Mouse (Mus musculus): ENCODE data around the gene Irf2. TPM values are rescaled to one million over a fixed set of nuclear protein-coding genes. Genes with fewer than 3 reads are reported as not detected.

Gene Irf2
- polyA plus RNA-seq, 2 experiments from 2014 or later, result 244 to 267 TPM

DNA sequence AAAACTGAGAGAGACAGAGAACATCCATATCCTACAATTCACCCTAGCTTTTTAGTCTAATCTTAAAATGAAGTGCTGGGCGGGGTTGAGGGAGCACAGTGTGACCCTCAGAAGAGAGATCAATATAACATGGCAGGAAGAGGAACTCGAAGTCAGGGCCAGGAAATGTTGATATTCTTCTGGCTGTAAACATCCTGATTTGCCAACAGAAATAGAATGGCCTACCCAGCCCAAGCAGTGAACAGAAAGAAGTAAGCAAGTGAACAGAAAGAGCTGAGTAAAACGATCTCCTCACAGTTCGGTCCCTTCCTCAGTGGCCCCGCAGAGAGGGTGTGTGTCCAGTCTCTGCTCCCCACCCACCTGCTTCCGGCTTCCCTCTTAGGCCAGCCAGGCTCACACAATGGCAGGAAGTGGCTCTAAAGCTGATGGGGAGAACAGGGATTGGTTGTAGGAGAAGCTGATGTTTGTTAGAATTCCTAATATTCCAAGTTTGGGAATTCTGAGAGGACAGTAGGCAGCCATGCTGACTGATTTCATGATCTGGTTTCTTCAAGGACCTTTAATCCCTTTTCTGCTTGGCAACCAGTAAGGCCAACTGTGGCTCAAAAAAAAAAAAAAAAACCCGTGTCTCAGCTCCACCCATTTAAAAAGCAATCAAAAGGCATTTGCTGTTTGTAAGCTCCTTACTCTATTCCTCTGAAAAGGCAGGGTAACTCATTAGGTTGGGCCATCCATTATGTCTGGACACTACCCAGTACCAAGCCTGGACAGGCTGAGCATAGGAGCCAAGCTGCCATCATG lies 105.6 kb downstream of the Irf2 start:
- peak; percentile 79 for ATAC-seq

DNA sequence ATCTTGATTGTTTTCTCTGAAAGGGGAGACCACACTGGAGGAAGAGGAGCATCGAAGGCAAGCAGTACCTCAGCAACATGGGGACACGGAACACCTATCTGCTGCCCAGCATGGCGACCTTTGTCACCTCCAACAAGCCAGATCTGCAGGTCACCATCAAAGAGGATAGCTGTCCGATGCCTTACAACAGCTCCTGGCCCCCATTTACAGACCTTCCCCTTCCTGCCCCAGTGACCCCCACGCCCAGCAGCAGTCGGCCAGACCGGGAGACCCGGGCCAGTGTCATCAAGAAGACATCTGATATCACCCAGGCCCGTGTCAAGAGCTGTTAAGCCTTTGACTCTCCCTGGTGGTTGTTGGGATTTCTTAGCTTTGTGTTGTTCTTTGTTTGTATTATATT lies 106.4 kb downstream of the Irf2 start:
- ATAC-seq, result no peak

DNA sequence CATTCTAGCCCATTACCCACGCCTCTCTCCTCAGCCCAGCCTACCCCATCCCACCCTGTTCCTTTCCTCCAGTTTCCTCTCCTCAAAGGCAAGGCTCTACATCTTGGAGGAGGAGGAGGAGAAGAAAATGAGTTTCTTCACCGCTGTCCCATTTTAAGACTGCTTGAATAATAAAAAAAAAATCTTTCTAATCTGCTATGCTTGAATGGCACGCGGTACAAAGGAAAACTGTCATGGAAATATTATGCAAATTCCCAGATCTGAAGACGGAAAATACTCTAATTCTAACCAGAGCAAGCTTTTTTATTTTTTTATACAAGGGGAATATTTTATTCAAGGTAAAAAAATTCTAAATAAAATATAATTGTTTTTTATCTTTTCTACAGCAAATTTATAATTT lies 107.4 kb downstream of the Irf2 start:
- no peak for ATAC-seq

- ATAC-seq, result no peak
Observed at GRCm38 (mm10) chr8:46848011-46848641, 108.6 kb downstream of the Irf2 start.

DNA sequence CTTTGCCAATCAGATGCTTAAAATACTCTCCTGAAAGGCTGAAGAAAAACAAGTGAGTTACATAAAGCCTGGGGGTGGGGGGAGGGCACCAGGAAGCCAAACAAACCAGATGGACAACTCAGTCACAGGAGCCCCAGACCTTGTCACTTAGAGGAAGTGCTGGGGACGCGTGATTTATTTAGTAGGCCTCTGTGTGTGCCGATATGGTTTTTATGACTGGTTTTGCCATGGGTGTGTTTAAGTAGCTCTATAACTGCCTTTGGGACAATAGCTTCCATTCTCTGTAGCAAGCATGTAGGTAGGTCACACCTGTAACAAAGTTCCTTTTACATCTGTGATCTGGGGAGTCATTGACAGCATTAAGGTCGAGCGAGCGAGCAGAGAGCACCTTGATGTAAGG lies 109.4 kb downstream of the Irf2 start:
- no peak for ATAC-seq

DNA sequence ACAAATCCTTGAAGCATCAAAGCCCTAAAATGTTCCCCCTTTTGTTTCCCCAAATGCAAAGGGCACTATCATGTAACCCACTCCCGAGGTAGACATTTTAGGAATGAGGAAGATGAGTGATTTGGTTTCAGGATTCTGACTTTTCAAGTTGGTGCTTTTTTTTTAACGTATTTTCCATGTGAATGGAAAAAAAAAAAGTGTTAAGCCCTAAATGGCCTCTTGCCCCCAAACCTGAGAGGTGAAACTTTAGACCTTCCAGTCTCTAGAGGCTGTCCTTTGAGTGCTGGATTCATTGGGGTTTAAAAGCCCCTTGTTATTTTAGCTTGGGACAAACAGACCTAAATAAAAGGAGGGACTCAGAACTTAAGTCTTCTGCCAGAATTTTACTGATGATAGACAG lies 109.9 kb downstream of the Irf2 start:
- no peak for ATAC-seq

GRCm38 (mm10) chr8:46850258-46850897 lies 110.8 kb downstream of the Irf2 start:
- no peak for ATAC-seq

- ATAC-seq, result no peak
Observed at GRCm38 (mm10) chr8:46851560-46851959, 112.0 kb downstream of the Irf2 start.

GRCm38 (mm10) chr8:46852377-46852776 lies 112.8 kb downstream of the Irf2 start:
- peak; percentile 57 for ATAC-seq

DNA sequence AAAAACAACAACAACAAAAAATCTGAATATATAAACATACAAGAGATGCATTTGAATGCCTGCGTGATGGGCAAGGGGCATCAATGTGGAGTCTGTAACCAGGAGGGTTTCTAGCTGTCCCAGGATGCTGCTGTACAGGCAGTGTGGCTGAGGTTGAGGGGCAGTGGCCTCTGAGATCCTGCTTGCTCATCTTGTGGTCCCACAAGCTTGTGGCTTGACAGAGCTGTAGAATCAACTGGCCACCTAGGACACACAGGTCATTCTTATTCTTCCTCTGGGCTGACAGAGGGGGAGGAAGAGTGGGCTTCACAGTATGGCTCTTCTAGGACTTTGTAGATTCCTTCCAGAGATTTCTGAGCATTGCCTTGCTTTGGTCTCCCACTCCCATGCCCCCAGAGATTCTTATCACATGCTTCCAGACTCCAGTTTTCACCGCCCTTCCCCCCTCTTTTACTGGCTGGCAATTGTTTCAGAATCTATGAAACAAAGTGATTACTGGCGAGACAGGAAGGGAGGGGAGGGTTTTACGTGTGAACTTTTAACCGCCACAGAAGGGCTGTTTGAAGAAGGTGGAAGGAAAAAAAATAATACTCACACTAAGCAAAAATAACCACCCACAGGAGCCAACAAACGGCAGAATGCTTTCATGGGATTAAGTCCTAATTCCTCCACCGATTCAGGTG lies 119.8 kb downstream of the Irf2 start:
- ATAC-seq, result peak; percentile 87

GRCm38 (mm10) chr8:46859847-46860167 lies 120.3 kb downstream of the Irf2 start:
- ATAC-seq, result peak; percentile 57

GRCm38 (mm10) chr8:46862508-46862907 lies 123.0 kb downstream of the Irf2 start:
- no peak for ATAC-seq

GRCm38 (mm10) chr8:46865428-46865827 lies 125.9 kb downstream of the Irf2 start:
- no peak for ATAC-seq

- no peak for ATAC-seq
Observed at GRCm38 (mm10) chr8:46867440-46867839, 127.9 kb downstream of the Irf2 start.

GRCm38 (mm10) chr8:46868346-46869065 lies 129.0 kb downstream of the Irf2 start:
- ATAC-seq, result no peak

GRCm38 (mm10) chr8:46869521-46869925 lies 130.0 kb downstream of the Irf2 start:
- ATAC-seq, result peak; percentile 53

DNA sequence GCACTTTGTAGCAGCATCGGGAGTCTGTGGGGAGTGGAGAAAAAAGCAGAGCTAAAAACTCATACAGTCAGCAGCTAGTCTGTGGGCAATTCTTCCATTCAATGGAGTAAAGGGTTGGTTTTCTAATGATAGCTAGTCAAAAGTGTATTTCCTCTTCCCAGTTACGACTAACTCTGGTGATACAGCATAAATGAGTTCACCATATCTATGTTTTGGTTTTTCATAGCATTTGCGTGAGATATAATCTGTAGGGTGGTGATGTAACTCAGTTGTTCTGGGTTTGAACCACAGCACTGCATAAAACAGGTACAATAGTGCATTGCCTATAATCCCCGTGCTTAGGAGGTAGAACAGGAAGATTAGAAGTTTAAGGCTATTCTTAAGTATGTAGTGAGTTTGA lies 131.6 kb downstream of the Irf2 start:
- ATAC-seq, result no peak

DNA sequence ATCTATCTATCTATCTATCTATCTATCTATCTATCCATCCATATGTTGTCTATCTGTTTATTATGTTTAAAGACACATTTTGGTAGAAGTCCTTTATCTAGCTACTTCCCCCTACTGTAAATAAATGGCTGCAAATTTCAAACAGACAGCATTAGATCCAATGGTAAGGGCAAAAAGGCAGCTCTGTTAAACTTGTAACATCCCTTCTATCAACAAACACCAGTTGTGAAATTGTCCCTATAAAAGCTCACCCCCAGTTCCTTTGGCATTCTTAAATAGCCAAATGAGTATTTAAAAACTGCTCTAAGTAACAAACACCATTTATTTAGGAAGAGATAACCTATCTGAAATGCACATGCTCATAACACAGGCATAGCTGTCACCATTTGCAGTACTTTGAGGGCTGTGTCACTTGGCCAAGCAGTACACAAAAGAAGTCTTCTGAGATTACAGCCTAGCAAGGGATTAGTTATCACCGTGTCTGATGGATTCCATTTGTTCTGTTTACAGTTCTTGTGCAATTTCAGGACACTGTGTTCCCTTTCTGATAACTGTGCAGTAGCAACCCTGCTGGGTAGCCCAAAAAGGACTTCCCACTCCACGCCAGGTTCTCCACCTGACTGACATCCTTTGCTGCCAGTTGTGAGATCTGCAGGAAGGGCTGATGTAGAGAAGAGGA lies 136.2 kb downstream of the Irf2 start:
- no peak for ATAC-seq

DNA sequence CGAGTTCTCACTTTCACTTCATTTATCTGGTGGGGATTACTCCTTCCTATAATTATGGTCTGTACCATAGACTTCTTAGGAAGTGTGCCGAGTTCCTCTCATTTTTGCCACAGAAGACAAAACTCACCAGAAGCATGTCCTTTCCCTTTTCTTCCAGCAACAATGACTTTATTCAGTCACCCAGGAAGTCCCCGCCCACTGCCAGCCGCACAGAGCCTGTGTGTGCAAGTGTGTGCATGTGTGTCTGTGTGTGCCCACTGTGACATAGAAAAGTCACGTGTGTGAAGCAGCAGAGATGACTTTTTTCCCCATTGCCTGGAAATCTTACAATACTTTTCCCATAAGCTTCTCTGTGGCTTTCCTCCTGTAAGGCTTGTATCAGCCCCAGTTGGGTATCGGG lies 141.8 kb downstream of the Irf2 start:
- peak; percentile 81 for ATAC-seq

GRCm38 (mm10) chr8:46881755-46882419 lies 142.4 kb downstream of the Irf2 start:
- ATAC-seq, result no peak

DNA sequence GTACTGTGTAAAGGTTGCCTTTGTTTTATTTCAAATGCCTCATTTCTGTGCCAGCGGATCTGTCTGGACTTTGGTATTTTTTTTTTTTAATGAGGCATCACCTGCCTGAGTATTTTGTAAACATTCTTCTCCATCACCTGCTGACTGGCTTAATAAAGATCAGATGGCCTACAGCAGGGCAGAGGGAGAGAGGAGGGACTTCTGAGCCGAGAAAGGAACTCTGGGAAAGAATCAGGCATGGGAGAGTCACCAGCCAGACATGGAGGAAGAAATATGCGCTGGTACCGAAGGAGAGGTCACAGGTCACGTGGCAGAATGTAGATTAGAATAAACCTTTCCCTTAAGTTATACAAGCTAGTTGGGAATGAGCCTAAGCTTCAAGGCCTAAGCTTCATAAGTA lies 143.2 kb downstream of the Irf2 start:
- ATAC-seq, result no peak

Data from CD4-positive, CD25-positive, alpha-beta regulatory T cell, adult 4 months (primary cell).